Mouse (Mus musculus): ENCODE results near the gene Slc17a3.

The Slc17a3 gene

DNA sequence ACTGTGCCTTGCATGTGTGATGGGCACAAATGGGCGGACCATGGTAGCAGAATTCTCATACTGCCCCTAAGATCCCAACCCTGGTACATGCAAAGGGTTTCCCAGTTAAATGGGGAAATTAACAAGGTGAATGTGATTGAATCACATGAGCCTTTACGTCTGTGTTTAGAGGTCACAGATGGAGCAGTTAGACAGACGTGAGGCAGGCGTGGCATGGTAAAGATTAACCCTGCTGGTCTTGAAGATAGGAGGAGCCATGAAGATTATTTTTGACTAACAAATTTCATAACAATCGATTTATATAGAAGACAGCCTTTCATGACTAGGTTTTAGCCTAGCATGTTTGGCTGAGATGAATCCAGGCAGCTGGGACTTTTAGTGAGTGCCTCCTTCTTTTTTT lies 33.9 kb downstream of the Slc17a3 start:
- no peak for DNase-seq (ENCODE audit: low read depth, low spot score)

DNA sequence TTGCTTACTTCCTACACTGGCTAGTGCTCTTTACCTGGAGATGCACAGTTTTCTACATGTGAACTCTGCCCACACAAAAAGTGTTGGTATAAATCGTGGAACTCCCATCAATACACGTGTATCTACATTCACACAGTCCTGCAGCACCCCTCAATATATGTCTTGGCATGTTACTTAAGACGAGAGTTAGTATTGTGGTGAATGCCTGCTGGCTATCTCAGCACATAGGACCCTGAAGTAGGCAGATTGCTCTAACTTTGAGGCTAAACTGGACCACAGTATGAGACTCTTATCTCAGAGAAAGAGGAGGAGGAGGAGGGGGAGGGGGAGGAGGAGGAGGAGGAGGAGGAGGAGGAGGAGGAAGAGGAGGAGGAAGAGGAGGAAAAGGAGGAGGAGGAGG lies 39.9 kb downstream of the Slc17a3 start:
- DNase-seq (ENCODE audit: low read depth, low spot score): no peak

DNA sequence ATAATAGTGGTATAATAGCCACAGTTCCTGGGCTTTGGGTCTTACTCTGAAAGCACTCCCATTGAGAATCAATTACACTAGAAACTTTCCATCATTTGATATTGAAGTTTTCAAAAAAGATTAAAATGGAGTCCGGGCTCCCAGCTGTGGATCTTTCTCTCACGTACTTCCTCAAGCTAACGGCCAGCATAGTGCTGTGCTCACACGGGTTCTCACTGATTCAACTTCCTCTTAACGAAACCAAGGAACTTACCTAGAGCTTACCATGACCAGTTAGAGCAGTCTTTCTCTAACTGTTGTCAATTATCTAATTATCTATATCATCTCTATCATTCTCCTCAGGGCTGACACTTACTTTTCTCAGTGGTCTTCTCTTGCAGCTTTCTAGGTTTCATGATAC lies 40.4 kb downstream of the Slc17a3 start:
- DNase-seq (ENCODE audit: low read depth, low spot score): no peak

DNA sequence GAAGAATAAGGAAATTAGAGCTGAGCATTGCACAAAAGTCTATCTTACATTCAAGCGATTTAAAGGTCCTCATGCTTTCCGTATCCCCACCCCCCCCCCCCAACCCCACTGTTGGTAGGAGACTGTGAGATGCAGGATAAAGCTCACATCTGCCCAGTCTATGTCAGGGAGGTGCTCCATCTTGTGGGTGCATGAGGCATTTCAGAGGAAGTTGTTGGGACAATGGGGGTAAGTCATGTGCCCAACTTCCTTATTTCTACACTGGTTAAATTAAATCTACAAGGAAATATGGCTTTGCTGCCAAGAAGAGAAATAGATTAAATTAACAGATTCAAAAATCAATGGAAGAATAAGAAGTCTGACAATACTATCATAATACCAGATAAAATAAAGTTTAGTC lies 46.3 kb downstream of the Slc17a3 start:
- no peak for DNase-seq (ENCODE audit: low read depth, low spot score)

DNA sequence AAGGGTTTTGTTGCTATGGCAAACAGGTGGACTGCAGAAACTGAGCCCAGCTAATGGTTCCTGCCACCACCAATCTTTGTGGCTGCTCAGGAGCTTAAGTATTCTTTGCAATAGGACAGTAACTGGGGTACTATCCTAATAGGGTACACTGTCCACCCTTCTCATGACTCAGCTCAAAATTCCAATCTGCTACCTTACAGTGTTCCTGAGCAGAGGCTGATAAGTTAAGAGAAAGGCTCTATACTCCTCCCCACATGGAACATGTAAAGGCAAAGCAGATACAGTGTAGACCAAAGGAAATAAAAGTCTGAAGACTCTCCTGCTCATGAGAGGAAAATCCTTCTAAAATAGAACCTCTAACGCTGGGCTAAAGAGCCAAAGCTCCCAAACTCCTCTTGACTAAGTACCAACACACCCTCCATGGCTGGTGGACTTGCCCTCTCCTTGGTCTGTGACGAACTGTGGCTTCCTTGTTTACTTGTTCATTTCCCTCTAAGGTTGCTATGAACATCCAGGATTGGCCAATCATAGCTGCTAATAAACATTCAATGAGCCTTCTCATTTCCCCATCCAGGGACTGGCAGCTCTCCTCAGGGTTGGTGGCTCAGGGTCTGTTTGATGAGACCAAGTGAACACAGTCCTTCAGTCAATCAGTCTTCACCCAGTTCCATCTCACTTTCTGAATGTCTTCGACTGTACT lies 47.9 kb downstream of the Slc17a3 start:
- DNase-seq (ENCODE audit: low read depth, low spot score): no peak

DNA sequence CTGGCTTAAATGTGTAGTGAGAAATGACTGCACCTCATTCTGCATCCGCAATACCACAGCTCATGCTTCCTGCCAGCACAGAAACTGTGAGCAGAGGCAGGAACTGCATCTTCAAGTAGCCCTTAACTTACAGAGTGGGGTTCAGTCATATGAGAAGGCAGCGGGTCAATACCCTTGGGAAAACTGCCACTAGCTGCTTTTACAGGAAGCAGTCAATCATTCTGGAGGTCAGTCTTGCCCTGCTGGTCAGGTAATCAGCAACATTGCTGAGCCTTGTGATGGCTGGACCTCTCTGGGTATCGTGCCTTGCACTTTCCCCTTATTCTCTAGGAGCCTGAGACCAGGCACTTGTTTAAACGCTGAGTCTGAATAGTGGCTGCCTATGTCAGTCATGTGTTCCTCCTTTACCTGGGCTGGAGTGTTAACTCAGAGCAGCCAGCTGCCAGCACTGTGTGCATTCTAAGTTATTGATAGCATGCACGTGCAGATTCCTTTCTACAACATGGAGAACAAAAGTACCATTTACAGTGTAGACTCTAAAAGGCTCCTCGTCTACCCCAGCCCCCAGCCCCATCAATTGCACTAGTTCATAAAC lies 49.9 kb downstream of the Slc17a3 start:
- no peak for DNase-seq (ENCODE audit: low read depth, low spot score)

DNA sequence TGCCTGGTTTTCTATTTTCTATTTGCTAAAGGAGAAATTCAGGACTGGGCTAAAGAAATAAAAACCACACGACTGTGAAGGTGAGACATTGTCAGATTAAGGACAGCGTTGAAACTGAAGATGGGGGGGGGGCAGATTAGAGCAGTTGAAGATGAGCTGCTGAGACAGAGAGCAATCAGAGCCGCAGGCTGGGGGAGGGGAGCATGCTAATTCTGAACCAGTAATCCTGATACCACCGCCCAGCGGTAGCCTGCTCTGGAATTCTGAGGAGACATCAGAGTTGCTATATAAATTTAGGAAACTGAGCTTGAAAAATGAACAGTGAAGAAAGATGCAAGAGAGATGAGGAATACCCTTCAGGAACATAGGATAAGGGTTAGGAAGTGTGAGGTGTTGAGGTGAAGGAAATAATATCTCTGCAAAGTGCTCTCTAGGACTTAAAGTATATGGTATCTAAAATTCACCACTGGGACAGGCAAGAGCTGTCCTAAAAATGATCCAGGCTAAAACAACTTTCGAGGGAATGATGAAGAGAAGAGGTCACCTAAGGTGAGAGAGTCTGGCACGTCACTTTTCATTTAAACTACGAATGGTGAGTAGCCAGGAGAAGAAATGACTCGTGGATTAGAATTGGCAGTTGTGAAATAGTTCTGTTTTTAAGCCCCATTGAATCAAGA lies 53.5 kb downstream of the Slc17a3 start:
- no peak for DNase-seq (ENCODE audit: low read depth, low spot score)

DNA sequence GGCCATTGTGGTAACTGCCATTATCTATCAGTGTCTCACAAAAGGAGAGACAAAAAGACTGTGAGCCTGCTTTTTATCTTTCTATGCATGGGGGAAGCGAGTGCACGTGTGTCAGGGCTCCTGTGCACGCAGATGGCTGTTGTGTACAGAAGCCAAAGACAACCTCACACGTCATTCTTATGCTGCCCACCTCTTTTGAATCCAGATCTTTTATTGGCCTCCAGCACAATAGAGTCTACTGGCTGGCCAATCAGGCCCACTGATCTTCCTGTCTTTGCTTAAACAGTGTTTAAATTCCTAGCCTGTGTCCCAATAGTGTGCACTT lies 54.0 kb downstream of the Slc17a3 start:
- no peak for DNase-seq (ENCODE audit: low read depth, low spot score)

DNA sequence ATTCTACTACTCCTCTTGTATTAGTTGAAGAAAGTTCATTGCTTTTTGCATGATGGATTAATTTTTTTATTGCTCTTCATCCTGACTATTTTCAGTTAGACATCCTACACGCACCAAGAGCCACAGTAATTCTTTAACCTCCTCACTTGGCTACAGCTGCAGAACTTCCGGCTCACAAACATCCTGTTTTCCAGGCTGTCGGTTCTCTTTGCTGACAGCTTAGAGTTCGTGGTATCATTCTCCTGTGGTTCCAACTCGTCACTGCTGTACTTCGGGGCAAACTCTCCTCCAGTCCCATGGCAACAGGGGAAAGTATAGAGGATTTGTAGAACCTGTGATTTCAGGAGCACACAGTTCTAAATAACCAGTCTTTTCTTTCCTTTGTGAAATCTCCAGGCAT lies 59.0 kb downstream of the Slc17a3 start:
- DNase-seq (ENCODE audit: low read depth, low spot score): no peak

DNA sequence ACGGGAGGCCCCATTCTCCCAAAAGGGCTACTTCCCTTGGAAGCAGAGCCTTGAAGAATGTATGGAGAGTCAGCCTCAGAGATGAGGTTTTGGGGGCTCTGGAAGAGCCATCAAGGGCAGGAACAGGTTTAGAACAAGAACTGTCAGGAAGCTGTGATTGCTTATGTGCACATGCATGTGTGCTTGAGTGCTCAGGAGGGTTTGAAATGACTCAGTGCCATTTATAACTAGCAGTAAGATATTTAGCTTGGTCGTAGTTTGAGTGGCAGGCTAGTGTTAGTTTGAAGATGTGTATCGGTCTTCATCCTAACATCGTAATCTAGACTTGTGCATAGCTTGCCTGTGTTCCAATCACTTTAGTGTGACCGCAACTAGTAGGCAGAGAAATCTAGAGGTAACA lies 67.7 kb downstream of the Slc17a3 start:
- no peak for DNase-seq (ENCODE audit: low read depth, low spot score)

DNA sequence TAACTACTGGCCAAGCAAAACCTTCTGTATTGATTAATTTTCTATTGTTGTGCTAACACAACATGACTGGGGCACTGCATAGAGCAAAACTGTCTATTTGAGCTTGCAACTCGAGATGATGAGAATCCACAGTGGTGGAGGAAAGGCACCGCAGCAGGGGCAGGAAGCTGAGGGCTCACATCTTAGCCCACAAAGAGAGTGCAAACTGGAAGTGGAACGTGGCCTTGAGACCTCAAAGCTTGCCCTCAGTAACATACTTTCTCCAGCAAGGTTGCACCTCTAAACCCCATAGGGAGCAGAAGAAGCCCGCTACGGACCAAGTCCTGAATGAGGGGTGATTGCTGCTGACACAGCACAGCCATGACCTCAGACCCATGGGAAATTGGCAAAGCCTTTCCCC lies 70.9 kb downstream of the Slc17a3 start:
- no peak for DNase-seq (ENCODE audit: low read depth, low spot score)

All from brain, embryonic 18.5 days (tissue).